Mouse (Mus musculus) hindbrain, postnatal 0 days (tissue): ENCODE results near the gene Tro. TPM values are rescaled to one million over a fixed set of nuclear protein-coding genes. Genes with fewer than 3 reads are reported as not detected.
A peak's percentile ranks its signal among the peaks of the same experiment; 100 is the strongest.

Experiments
- ATAC-seq: fragments of 200-750 bp; cut with Nextera tagmentation; 2 replicates; pipeline ENCODE4 v1.8.0; 2017; ENCODE audit warnings: mild to moderate bottlenecking, moderate TSS enrichment, moderate library complexity
- DNase-seq: peaks from one replicate; pipeline ENCODE4 v3.0.0-alpha.2; 2015; ENCODE audit warnings: low spot score
- H3K27ac ChIP-seq: fragments of 300-500 bp; sonication (generic); 2 replicates; pipeline ENCODE4 v1.5.1; 2014; ENCODE audit warnings: mild to moderate bottlenecking
- H3K27me3 ChIP-seq: fragments of 300-500 bp; sonication (generic); 2 replicates; pipeline ENCODE4 v1.6.1; 2014; ENCODE audit warnings: low read length, mixed read lengths; ENCODE audit not compliant: insufficient read depth
- H3K36me3 ChIP-seq: fragments of 300-500 bp; sonication (generic); 2 replicates; pipeline ENCODE4 v1.6.1; 2014; ENCODE audit warnings: low read length, mixed read lengths; ENCODE audit not compliant: insufficient read depth
- H3K4me1 ChIP-seq: fragments of 300-500 bp; sonication (generic); 2 replicates; pipeline ENCODE4 v1.6.1; 2014; ENCODE audit warnings: antibody characterized with exemption, low read length, mixed read lengths; ENCODE audit not compliant: insufficient read depth
- H3K4me2 ChIP-seq: fragments of 300-500 bp; sonication (generic); 2 replicates; pipeline ENCODE4 v1.6.1; 2014; ENCODE audit warnings: low read depth, mild to moderate bottlenecking, low read length, moderate library complexity, mixed read lengths
- H3K4me3 ChIP-seq: fragments of 300-500 bp; sonication (generic); 2 replicates; pipeline ENCODE4 v1.5.1; 2014; ENCODE audit warnings: low read length
- H3K9ac ChIP-seq: fragments of 300-500 bp; sonication (generic); replicated peaks from 2 replicates; pipeline ENCODE4 v1.6.1; 2014; ENCODE audit warnings: mild to moderate bottlenecking, low read length, moderate library complexity, mixed read lengths
- H3K9me3 ChIP-seq: fragments of 300-500 bp; sonication (generic); 2 replicates; pipeline ENCODE4 v1.6.1; 2016; ENCODE audit warnings: low read length, mixed read lengths
- CTCF ChIP-seq: IDR thresholded peaks from 2 replicates; pipeline ENCODE4 v1.5.1; 2016; ENCODE audit warnings: antibody characterized with exemption, control low read depth, low read depth
- WGBS: fragments of 180-500 bp; shearing (Covaris S2); extraction: QIAGEN DNeasy Blood & Tissue Kit; methylation state at CpG from one replicate; pipeline ENCODE4 v1.1.7; 2014; 5-methylcytosine and 5-hydroxymethylcytosine counted together
- polyA plus RNA-seq: library from polyadenylated mRNA; unstranded; fragments of >200 nt; fragmentation: Nextera tagmentation; extraction: Ambion mirVana; gene quantifications from 2 replicates; pipeline ENCODE4 v1.2.1, GENCODE M21; 2015
- total RNA-seq: library from RNA; depleted of rRNA; stranded (reverse); fragments of >200 nt; gene quantifications from 2 replicates; pipeline ENCODE4 v1.2.3, GENCODE M21; 2014; rRNA removed

Gene Tro
- total RNA-seq, result 150 and 171 TPM in 2 replicates
- polyA plus RNA-seq, result 69.9 and 74.9 TPM in 2 replicates

DNA sequence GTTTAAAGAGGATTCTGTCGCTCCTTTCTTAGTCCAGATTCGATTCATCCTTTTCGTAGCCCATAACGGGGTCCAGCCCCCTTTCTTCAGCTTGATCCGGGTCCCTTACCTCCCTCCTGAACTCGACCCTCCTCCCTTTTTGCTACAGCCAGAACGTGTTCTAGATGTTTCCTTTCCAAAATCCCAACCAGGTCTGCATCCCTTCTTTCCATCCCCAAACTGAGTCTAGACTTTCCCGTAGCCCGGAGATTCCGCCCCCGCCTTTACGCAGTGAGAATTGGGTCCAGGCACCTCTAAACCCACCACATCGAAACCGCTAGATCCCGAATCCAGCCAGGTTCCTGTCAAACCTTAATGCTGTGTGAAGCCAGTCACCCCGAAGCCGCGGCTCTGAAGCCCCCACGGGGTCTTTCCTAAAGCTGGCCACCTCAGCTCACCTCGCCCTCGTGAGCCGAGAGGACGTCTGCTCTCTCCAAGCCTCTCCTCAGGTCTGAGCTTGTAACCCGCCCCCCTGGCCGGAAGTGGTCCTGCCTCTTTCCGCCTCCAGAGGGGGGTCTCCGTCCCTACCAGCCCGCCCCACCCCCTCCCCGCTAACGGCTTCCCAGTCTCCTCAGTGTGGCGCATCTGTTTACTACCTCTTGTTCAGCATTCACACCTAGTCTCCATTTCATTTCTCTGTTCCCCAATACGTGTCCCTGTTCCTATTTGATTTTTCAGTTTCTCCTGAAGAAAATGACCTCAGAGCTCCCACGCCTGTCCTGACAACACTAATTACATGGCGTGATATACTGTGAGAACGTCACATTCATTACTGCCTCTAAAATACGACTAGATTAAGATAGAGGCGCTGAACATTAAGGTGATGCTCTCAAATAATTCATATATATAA lies at the start of gene Tro:
Tro (minus strand) TSS at position 676 of the 889 bp plus-strand sequence.
- Histone ChIP-seq H3K9me3 (no peaks in the 10 kb centered on the region), H3K4me1 (no peaks in the 10 kb centered on the region)

DNA sequence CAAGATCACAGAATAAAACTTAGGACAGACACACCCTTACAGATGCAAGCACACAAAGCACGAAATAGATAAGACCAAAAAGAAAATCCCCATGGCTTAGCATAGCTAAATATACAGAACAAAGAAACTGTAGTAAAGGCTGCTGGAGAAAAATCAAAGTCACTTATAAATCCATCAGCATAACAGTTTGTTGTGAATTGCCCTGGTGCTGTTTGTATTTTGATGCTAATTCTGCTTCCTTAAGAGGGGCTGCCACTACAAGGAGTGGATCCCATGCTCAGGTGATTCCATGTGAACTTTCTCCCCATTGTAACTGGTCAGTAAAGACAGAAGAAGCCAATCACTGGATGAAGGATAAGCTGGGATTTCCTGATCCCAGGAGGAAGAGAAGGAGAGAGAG lies 20.1 kb upstream of the Tro start:
- no peak overlapping the region for H3K9ac ChIP-seq
- no peaks in the 10 kb centered on the region for H3K36me3 ChIP-seq
- H3K4me3 ChIP-seq, result no peak overlapping the region
- 42% methylated on average over 1 of the region's 1 CpGs for WGBS
- TF ChIP-seq CTCF, result no peak
- H3K27me3 ChIP-seq, result no peaks in the 10 kb centered on the region
- no peaks in the 10 kb centered on the region for H3K9me3 ChIP-seq
- no peak overlapping the region for H3K27ac ChIP-seq
- ATAC-seq, result no peak
- no peak overlapping the region for H3K4me2 ChIP-seq
- no peak for DNase-seq
- H3K4me1 ChIP-seq, result no peaks in the 10 kb centered on the region

More for the DNA sequence above, at the start of gene Tro:
- WGBS, result 33% methylated on average over 37 of the region's 37 CpGs
- peak; percentile 93 for ATAC-seq
- H3K9ac ChIP-seq, result peak within 1 kb of the TSS; percentile 65
- H3K27me3 ChIP-seq, result no peaks in the 10 kb centered on the region
- H3K27ac ChIP-seq, result peak within 1 kb of the TSS; percentile 78
- H3K4me2 ChIP-seq, result peak within 1 kb of the TSS; percentile 51
- H3K36me3 ChIP-seq, result no peaks in the 10 kb centered on the region
- peak; percentile 48 for TF ChIP-seq CTCF
- DNase-seq, result peak; percentile 85
- peak within 1 kb of the TSS; percentile 53 for H3K4me3 ChIP-seq

DNA sequence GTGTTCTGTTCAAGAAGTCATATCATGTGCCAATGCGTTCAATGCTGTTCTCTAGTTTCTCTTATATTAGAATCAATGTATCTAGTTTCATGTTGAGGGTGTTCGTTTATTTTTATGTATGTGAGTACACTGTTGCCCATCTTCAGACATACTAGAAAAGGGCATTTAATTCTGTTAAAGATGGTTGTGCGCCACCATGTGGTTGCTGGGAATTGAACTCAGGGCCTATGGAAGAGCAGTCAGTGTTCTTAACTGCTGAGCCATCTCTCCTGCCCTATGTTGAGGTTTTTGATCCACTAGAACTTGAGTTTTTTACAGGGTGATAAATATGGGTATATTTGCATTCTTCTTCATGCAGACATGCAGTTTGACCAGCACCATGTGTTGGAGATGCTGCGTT lies 5.4 kb upstream of the Tro start:
- H3K27ac ChIP-seq, result no peak overlapping the region
- no peak for ATAC-seq
- 36% methylated on average over 4 of the region's 4 CpGs for WGBS
- H3K9me3 ChIP-seq, result no peaks in the 10 kb centered on the region
- no peaks in the 10 kb centered on the region for H3K36me3 ChIP-seq
- DNase-seq, result no peak
- H3K9ac ChIP-seq, result no peak overlapping the region
- H3K4me3 ChIP-seq, result no peak overlapping the region
- H3K4me2 ChIP-seq, result no peak overlapping the region
- H3K27me3 ChIP-seq, result no peaks in the 10 kb centered on the region
- peak; percentile 42; the same call in 1 of the 2 replicates for TF ChIP-seq CTCF
- H3K4me1 ChIP-seq, result no peaks in the 10 kb centered on the region

DNA sequence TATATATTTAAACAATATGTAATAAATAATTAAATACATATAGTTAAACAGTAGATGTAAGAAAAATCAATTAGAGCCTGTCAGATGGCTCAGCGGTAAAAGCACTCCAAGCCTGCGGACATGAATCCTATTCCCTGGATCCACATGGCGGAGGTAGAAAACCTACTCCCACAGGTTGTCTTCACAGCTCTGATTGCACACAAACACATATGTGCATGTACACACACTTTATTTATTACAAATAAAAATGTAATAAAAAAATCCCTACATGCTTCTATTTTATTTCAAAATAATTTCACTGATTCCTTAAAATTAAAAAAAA lies 375 bp upstream of the Tro start:
- Histone ChIP-seq H3K27me3 (no peaks in the 10 kb centered on the region), H3K9ac (peak overlapping the region; percentile 65; the same call in 1 of the 2 replicates), H3K4me1 (no peaks in the 10 kb centered on the region), H3K36me3 (no peaks in the 10 kb centered on the region), H3K4me2 (peak overlapping the region; percentile 51), H3K9me3 (no peaks in the 10 kb centered on the region), H3K27ac (peak overlapping the region; percentile 78), H3K4me3 (peak overlapping the region; percentile 53)
- ATAC-seq (no peak), DNase-seq (peak; percentile 26)
- WGBS, result 34% methylated on average over 3 of the region's 3 CpGs
- TF ChIP-seq CTCF, result no peak

DNA sequence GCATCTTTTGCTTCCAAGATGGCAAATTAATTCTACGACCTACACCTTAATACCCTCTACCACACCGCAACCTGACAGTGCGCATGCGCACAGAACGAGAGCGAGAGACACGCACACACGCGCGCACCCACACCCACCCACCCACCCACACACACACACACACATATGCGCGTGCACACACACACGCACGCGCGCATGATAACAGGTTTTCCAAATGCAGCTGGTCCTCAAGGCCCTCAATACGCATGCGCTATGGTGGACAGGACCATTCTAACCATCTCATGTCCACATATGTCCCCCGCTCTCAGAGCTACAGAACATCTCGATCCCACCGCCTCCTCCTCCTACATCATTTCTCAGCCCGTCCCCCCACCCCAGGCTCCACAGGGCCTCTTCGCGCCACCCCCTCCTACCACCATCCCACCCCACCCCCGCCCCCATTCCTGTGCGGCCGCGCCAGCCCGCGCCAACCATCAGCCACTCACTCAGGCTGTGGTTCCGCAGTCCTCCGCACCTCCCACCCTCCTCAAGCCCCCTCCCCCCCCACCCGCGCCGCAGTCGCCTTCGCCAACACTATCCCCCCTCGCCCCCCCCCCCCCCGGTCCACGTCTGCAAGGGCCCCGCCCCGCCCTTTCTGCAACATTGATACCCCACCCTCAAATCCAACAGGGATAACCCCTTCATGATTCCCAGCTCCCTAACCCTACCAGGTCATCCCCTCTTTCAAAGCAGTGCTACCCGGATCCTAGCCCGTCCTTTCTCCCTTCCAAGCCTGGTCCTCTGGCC lies 1.1 kb downstream of the Tro start:
- peak overlapping the region; percentile 53 for H3K4me3 ChIP-seq
- no peak for TF ChIP-seq CTCF
- no peaks in the 10 kb centered on the region for H3K36me3 ChIP-seq
- no peaks in the 10 kb centered on the region for H3K9me3 ChIP-seq
- 43% methylated on average over 31 of the region's 44 CpGs for WGBS
- no peaks in the 10 kb centered on the region for H3K27me3 ChIP-seq
- H3K9ac ChIP-seq, result peak overlapping the region; percentile 65
- H3K4me2 ChIP-seq, result peak overlapping the region; percentile 51
- no peaks in the 10 kb centered on the region for H3K4me1 ChIP-seq
- peak; percentile 79 for ATAC-seq
- peak; percentile 85 for DNase-seq
- H3K27ac ChIP-seq, result peak overlapping the region; percentile 78

DNA sequence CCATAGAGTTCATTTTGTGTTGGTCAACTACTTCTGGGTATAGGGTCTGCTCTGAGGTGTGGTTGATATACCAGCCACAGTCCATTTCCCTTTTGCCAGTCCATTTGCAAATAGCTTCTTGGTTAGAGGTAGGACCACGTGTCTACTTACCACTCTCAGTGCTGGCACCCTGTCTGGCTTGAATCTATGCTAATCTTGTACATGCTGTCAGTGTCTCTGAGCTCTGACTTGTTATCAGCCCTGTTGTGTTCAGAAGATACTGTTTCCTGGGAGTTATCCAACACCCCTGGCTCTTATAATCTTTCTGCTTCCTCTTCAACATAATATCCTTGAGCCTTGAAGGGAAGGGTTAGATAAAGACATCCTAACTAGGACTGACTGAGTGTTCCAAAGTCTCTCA lies 21.0 kb downstream of the Tro start:
- Histone ChIP-seq H3K4me2 (no peak overlapping the region), H3K36me3 (no peaks in the 10 kb centered on the region), H3K4me3 (no peak overlapping the region), H3K4me1 (no peaks in the 10 kb centered on the region), H3K27me3 (no peaks in the 10 kb centered on the region), H3K27ac (no peak overlapping the region), H3K9ac (no peak overlapping the region), H3K9me3 (no peaks in the 10 kb centered on the region)
- TF ChIP-seq CTCF, result no peak
- no peak for ATAC-seq
- no peak for DNase-seq
- 81% methylated on average over 1 of the region's 1 CpGs for WGBS
